Mouse (Mus musculus): ENCODE data around the gene Zc2hc1c. TPM values are rescaled to one million over a fixed set of nuclear protein-coding genes. Genes with fewer than 3 reads are reported as not detected.

Zc2hc1c gene
- polyA plus RNA-seq, 1 experiment = 0.84 TPM

GRCm38 (mm10) chr12:85305247-85305892 lies 17.0 kb downstream of the Zc2hc1c start:
- Histone ChIP-seq H3K27me3 (ENCODE audit: control insufficient read depth, insufficient read depth, low read length, poor library complexity, severe bottlenecking) (no peaks in the 10 kb centered on the region), H3K9me3 (replicated peaks; ENCODE audit: control insufficient read depth, insufficient read depth, low read length, poor library complexity, severe bottlenecking) (no peaks in the 10 kb centered on the region), H3K27ac (ENCODE audit: insufficient read depth, low read length) (no peak overlapping the region), H3K36me3 (ENCODE audit: control insufficient read depth, insufficient read depth, low read length, poor library complexity, severe bottlenecking) (peaks cover 7% of the 10 kb centered on the region), H3K9ac (ENCODE audit: low read depth, poor library complexity, severe bottlenecking) (no peak overlapping the region), H3K4me3 (ENCODE audit: low read depth, low read length) (no peak overlapping the region), H3K4me1 (ENCODE audit: control insufficient read depth, insufficient read depth, low read length) (no peaks in the 10 kb centered on the region)
- no peak for TF ChIP-seq EP300 (IDR thresholded peaks at IDR 0.05; ENCODE audit: insufficient read depth, low read depth, low read length)
- TF ChIP-seq POLR2A (IDR thresholded peaks at IDR 0.05; ENCODE audit: insufficient read depth, low read length) = no peak
- peak; percentile 96 for TF ChIP-seq CTCF (IDR thresholded peaks at IDR 0.05; ENCODE audit: low read depth, low read length)

GRCm38 (mm10) chr12:85308651-85309050 lies 20.3 kb downstream of the Zc2hc1c start:
- H3K9me3 ChIP-seq (replicated peaks; ENCODE audit: control insufficient read depth, insufficient read depth, low read length, poor library complexity, severe bottlenecking) = no peaks in the 10 kb centered on the region
- no peak for TF ChIP-seq EP300 (IDR thresholded peaks at IDR 0.05; ENCODE audit: insufficient read depth, low read depth, low read length)
- no peak for TF ChIP-seq POLR2A (IDR thresholded peaks at IDR 0.05; ENCODE audit: insufficient read depth, low read length)
- no peak for TF ChIP-seq CTCF (IDR thresholded peaks at IDR 0.05; ENCODE audit: low read depth, low read length)
- H3K27ac ChIP-seq (ENCODE audit: insufficient read depth, low read length) = no peak overlapping the region
- no peaks in the 10 kb centered on the region for H3K27me3 ChIP-seq (ENCODE audit: control insufficient read depth, insufficient read depth, low read length, poor library complexity, severe bottlenecking)
- peaks cover 10% of the 10 kb centered on the region for H3K36me3 ChIP-seq (ENCODE audit: control insufficient read depth, insufficient read depth, low read length, poor library complexity, severe bottlenecking)
- H3K9ac ChIP-seq (ENCODE audit: low read depth, poor library complexity, severe bottlenecking) = no peak overlapping the region
- no peak overlapping the region for H3K4me3 ChIP-seq (ENCODE audit: low read depth, low read length)
- H3K4me1 ChIP-seq (ENCODE audit: control insufficient read depth, insufficient read depth, low read length) = no peaks in the 10 kb centered on the region

- Histone ChIP-seq H3K9me3 (replicated peaks; ENCODE audit: control insufficient read depth, insufficient read depth, low read length, poor library complexity, severe bottlenecking) (no peaks in the 10 kb centered on the region), H3K27me3 (ENCODE audit: control insufficient read depth, insufficient read depth, low read length, poor library complexity, severe bottlenecking) (no peaks in the 10 kb centered on the region), H3K4me1 (ENCODE audit: control insufficient read depth, insufficient read depth, low read length) (no peaks in the 10 kb centered on the region), H3K4me3 (ENCODE audit: low read depth, low read length) (no peak overlapping the region), H3K9ac (ENCODE audit: low read depth, poor library complexity, severe bottlenecking) (no peak overlapping the region), H3K36me3 (ENCODE audit: control insufficient read depth, insufficient read depth, low read length, poor library complexity, severe bottlenecking) (peaks cover 14% of the 10 kb centered on the region), H3K27ac (ENCODE audit: insufficient read depth, low read length) (no peak overlapping the region)
- no peak for TF ChIP-seq POLR2A (IDR thresholded peaks at IDR 0.05; ENCODE audit: insufficient read depth, low read length)
- no peak for TF ChIP-seq CTCF (IDR thresholded peaks at IDR 0.05; ENCODE audit: low read depth, low read length)
- no peak for TF ChIP-seq EP300 (IDR thresholded peaks at IDR 0.05; ENCODE audit: insufficient read depth, low read depth, low read length)
These were observed 41.8 kb downstream of the Zc2hc1c start for GRCm38 (mm10) chr12:85330153-85330552.

GRCm38 (mm10) chr12:85337567-85338311 lies 49.3 kb downstream of the Zc2hc1c start:
- Histone ChIP-seq H3K9me3 (replicated peaks; ENCODE audit: control insufficient read depth, insufficient read depth, low read length, poor library complexity, severe bottlenecking) (no peaks in the 10 kb centered on the region), H3K27me3 (ENCODE audit: control insufficient read depth, insufficient read depth, low read length, poor library complexity, severe bottlenecking) (no peaks in the 10 kb centered on the region), H3K36me3 (ENCODE audit: control insufficient read depth, insufficient read depth, low read length, poor library complexity, severe bottlenecking) (peaks cover 14% of the 10 kb centered on the region), H3K4me3 (ENCODE audit: low read depth, low read length) (no peak overlapping the region), H3K9ac (ENCODE audit: low read depth, poor library complexity, severe bottlenecking) (peak overlapping the region; percentile 97; the same call in 1 of the 2 replicates), H3K27ac (ENCODE audit: insufficient read depth, low read length) (no peak overlapping the region), H3K4me1 (ENCODE audit: control insufficient read depth, insufficient read depth, low read length) (no peaks in the 10 kb centered on the region)
- TF ChIP-seq POLR2A (IDR thresholded peaks at IDR 0.05; ENCODE audit: insufficient read depth, low read length) = no peak
- TF ChIP-seq CTCF (IDR thresholded peaks at IDR 0.05; ENCODE audit: low read depth, low read length) = no peak
- no peak for TF ChIP-seq EP300 (IDR thresholded peaks at IDR 0.05; ENCODE audit: insufficient read depth, low read depth, low read length)

GRCm38 (mm10) chr12:85338815-85339214 lies 50.4 kb downstream of the Zc2hc1c start:
- peaks cover 15% of the 10 kb centered on the region for H3K36me3 ChIP-seq (ENCODE audit: control insufficient read depth, insufficient read depth, low read length, poor library complexity, severe bottlenecking)

More at GRCm38 (mm10) chr12:85338815-85339214, 50.4 kb downstream of the Zc2hc1c start:
- no peak for TF ChIP-seq POLR2A (IDR thresholded peaks at IDR 0.05; ENCODE audit: insufficient read depth, low read length)
- TF ChIP-seq CTCF (IDR thresholded peaks at IDR 0.05; ENCODE audit: low read depth, low read length) = no peak
- no peak for TF ChIP-seq EP300 (IDR thresholded peaks at IDR 0.05; ENCODE audit: insufficient read depth, low read depth, low read length)
- no peaks in the 10 kb centered on the region for H3K9me3 ChIP-seq (replicated peaks; ENCODE audit: control insufficient read depth, insufficient read depth, low read length, poor library complexity, severe bottlenecking)
- H3K4me1 ChIP-seq (ENCODE audit: control insufficient read depth, insufficient read depth, low read length) = no peaks in the 10 kb centered on the region
- no peaks in the 10 kb centered on the region for H3K27me3 ChIP-seq (ENCODE audit: control insufficient read depth, insufficient read depth, low read length, poor library complexity, severe bottlenecking)
- H3K4me3 ChIP-seq (ENCODE audit: low read depth, low read length) = peak overlapping the region; percentile 81
- H3K27ac ChIP-seq (ENCODE audit: insufficient read depth, low read length) = no peak overlapping the region
- peak overlapping the region; percentile 97 for H3K9ac ChIP-seq (ENCODE audit: low read depth, poor library complexity, severe bottlenecking)
